Mouse (Mus musculus) heart, embryonic 13.5 days (tissue): ENCODE measurements around the gene Fign. TPM values are rescaled to one million over a fixed set of nuclear protein-coding genes. Genes with fewer than 3 reads are reported as not detected.
A peak's percentile ranks its signal among the peaks of the same experiment; 100 is the strongest.

Source experiments
- ATAC-seq: fragments of 200-750 bp; cut with Nextera tagmentation; 2 replicates; pipeline ENCODE4 v1.8.0; 2017; ENCODE audit warnings: moderate TSS enrichment; ENCODE audit not compliant: insufficient number of reproducible peaks, low FRiP score, low TSS enrichment; ENCODE audit errors: extremely low read depth
- H3K27ac ChIP-seq: fragments of 300-500 bp; sonication (generic); replicated peaks from 2 replicates; pipeline ENCODE4 v1.5.1; 2015; ENCODE audit warnings: moderate library complexity, mild to moderate bottlenecking, inconsistent platforms
- H3K27me3 ChIP-seq: fragments of 300-500 bp; sonication (generic); replicated peaks from 2 replicates; pipeline ENCODE4 v1.6.1; 2015; ENCODE audit warnings: mild to moderate bottlenecking, inconsistent platforms
- H3K36me3 ChIP-seq: fragments of 300-500 bp; sonication (generic); 2 replicates; pipeline ENCODE4 v1.6.1; 2015; ENCODE audit warnings: mild to moderate bottlenecking, inconsistent platforms
- H3K4me1 ChIP-seq: fragments of 300-500 bp; sonication (generic); 2 replicates; pipeline ENCODE4 v1.6.1; 2015; ENCODE audit warnings: inconsistent platforms
- H3K4me2 ChIP-seq: fragments of 300-500 bp; sonication (generic); 2 replicates; pipeline ENCODE4 v1.6.1; 2015; ENCODE audit warnings: inconsistent platforms, mild to moderate bottlenecking, moderate library complexity
- H3K4me3 ChIP-seq: fragments of 300-500 bp; sonication (generic); 2 replicates; pipeline ENCODE4 v1.5.1; 2015; ENCODE audit warnings: moderate library complexity, mild to moderate bottlenecking, inconsistent platforms
- H3K9ac ChIP-seq: fragments of 300-500 bp; sonication (generic); 2 replicates; pipeline ENCODE4 v1.6.1; 2015; ENCODE audit warnings: inconsistent platforms, mild to moderate bottlenecking, moderate library complexity
- H3K9me3 ChIP-seq: fragments of 300-500 bp; sonication (generic); 2 replicates; pipeline ENCODE4 v1.6.1; 2016; ENCODE audit warnings: inconsistent platforms
- WGBS: fragments of 180-500 bp; shearing (Covaris S2); methylation state at CpG from one replicate; pipeline ENCODE4 v1.1.7; 2015; ENCODE audit warnings: mixed read lengths; 5-methylcytosine and 5-hydroxymethylcytosine counted together
- polyA plus RNA-seq: library from polyadenylated mRNA; unstranded; fragments of >200 nt; fragmentation: Nextera tagmentation; extraction: Ambion mirVana; gene quantifications from 2 replicates; pipeline ENCODE4 v1.2.1, GENCODE M21; 2015

Gene Fign
- polyA plus RNA-seq: 8.3 and 9.5 TPM in 2 replicates

- peak within 1 kb of the TSS; percentile 83 for H3K4me2 ChIP-seq
- no peaks in the 10 kb centered on the region for H3K27me3 ChIP-seq
- H3K4me3 ChIP-seq: peak within 1 kb of the TSS; percentile 73
- no peaks in the 10 kb centered on the region for H3K9me3 ChIP-seq
- H3K9ac ChIP-seq: peak within 1 kb of the TSS; percentile 93
- H3K4me1 ChIP-seq: peaks cover 8% of the 10 kb centered on the region
- peak within 1 kb of the TSS; percentile 97 for H3K27ac ChIP-seq
- no peaks in the 10 kb centered on the region for H3K36me3 ChIP-seq
- peak; percentile 78 for ATAC-seq
- WGBS: 1% methylated on average over 73 of the region's 85 CpGs
Measured at GRCm38 (mm10) chr2:64097937-64098617, at the start of gene Fign. Fign (minus strand) TSS chr2:64098038.

- Histone ChIP-seq H3K36me3 (no peaks in the 10 kb centered on the region), H3K9ac (no peak overlapping the region), H3K4me1 (no peaks in the 10 kb centered on the region), H3K9me3 (no peaks in the 10 kb centered on the region), H3K4me3 (no peak overlapping the region), H3K27me3 (no peaks in the 10 kb centered on the region), H3K4me2 (no peak overlapping the region), H3K27ac (no peak overlapping the region)
- no peak for ATAC-seq
- WGBS: 73% methylated on average over 4 of the region's 4 CpGs
Measured at GRCm38 (mm10) chr2:64133597-64133996, 35.8 kb upstream of the Fign start.

- 85% methylated on average over 5 of the region's 5 CpGs for WGBS
- no peak overlapping the region for H3K27ac ChIP-seq
- H3K4me2 ChIP-seq: no peak overlapping the region
- H3K4me1 ChIP-seq: no peaks in the 10 kb centered on the region
- no peak for ATAC-seq
- H3K4me3 ChIP-seq: no peak overlapping the region
- no peak overlapping the region for H3K9ac ChIP-seq
- no peaks in the 10 kb centered on the region for H3K9me3 ChIP-seq
- no peaks in the 10 kb centered on the region for H3K36me3 ChIP-seq
- no peaks in the 10 kb centered on the region for H3K27me3 ChIP-seq
Measured at GRCm38 (mm10) chr2:64120495-64120894, 22.7 kb upstream of the Fign start.

- Histone ChIP-seq H3K4me3 (no peak overlapping the region), H3K27me3 (no peaks in the 10 kb centered on the region), H3K4me1 (no peaks in the 10 kb centered on the region), H3K4me2 (no peak overlapping the region), H3K9me3 (no peaks in the 10 kb centered on the region), H3K9ac (no peak overlapping the region), H3K27ac (no peak overlapping the region), H3K36me3 (no peaks in the 10 kb centered on the region)
- no peak for ATAC-seq
- 66% methylated on average over 7 of the region's 7 CpGs for WGBS
Measured at GRCm38 (mm10) chr2:64116613-64117012, 18.8 kb upstream of the Fign start.

- 73% methylated on average over 3 of the region's 3 CpGs for WGBS
- H3K4me1 ChIP-seq: no peaks in the 10 kb centered on the region
- H3K36me3 ChIP-seq: no peaks in the 10 kb centered on the region
- no peak overlapping the region for H3K4me3 ChIP-seq
- ATAC-seq: no peak
- no peak overlapping the region for H3K9ac ChIP-seq
- H3K4me2 ChIP-seq: no peak overlapping the region
- no peak overlapping the region for H3K27ac ChIP-seq
- H3K9me3 ChIP-seq: no peaks in the 10 kb centered on the region
- H3K27me3 ChIP-seq: no peaks in the 10 kb centered on the region
Measured at GRCm38 (mm10) chr2:64111133-64111532, 13.3 kb upstream of the Fign start.

- Histone ChIP-seq H3K4me3 (no peak overlapping the region), H3K9me3 (no peaks in the 10 kb centered on the region), H3K36me3 (no peaks in the 10 kb centered on the region), H3K4me2 (no peak overlapping the region), H3K4me1 (no peaks in the 10 kb centered on the region), H3K27me3 (no peaks in the 10 kb centered on the region), H3K27ac (no peak overlapping the region), H3K9ac (no peak overlapping the region)
- 84% methylated on average over 4 of the region's 4 CpGs for WGBS
- ATAC-seq: no peak
Measured at GRCm38 (mm10) chr2:64109860-64110259, 12.0 kb upstream of the Fign start.

GRCm38 (mm10) chr2:64108040-64108439, 10.2 kb upstream of the Fign start:
- no peak overlapping the region for H3K4me3 ChIP-seq
- 75% methylated on average over 8 of the region's 8 CpGs for whole genome bisulfite sequencing

GRCm38 (mm10) chr2:64098618-64099320, 931 bp upstream of the Fign start:
- ATAC-seq: peak; percentile 71; the same call in 1 of the 2 replicates
- Histone ChIP-seq H3K27ac (peak overlapping the region; percentile 97), H3K27me3 (no peaks in the 10 kb centered on the region), H3K9me3 (no peaks in the 10 kb centered on the region), H3K36me3 (no peaks in the 10 kb centered on the region), H3K4me2 (peak overlapping the region; percentile 83), H3K4me3 (peak overlapping the region; percentile 73), H3K4me1 (peaks cover 3% of the 10 kb centered on the region; the same call in 1 of the 2 replicates), H3K9ac (peak overlapping the region; percentile 93)
- 4% methylated on average over 21 of the region's 21 CpGs for WGBS

More at GRCm38 (mm10) chr2:64108040-64108439, 10.2 kb upstream of the Fign start:
- ATAC-seq: no peak
- Histone ChIP-seq H3K27ac (no peak overlapping the region), H3K36me3 (no peaks in the 10 kb centered on the region), H3K9me3 (no peaks in the 10 kb centered on the region), H3K4me1 (no peaks in the 10 kb centered on the region), H3K9ac (no peak overlapping the region), H3K4me2 (no peak overlapping the region), H3K27me3 (no peaks in the 10 kb centered on the region)

GRCm38 (mm10) chr2:64096721-64097411, 972 bp downstream of the Fign start:
- peak overlapping the region; percentile 73 for H3K4me3 ChIP-seq
- peak overlapping the region; percentile 93 for H3K9ac ChIP-seq
- no peaks in the 10 kb centered on the region for H3K36me3 ChIP-seq
- peaks cover 17% of the 10 kb centered on the region for H3K4me1 ChIP-seq
- H3K27ac ChIP-seq: peak overlapping the region; percentile 97
- H3K4me2 ChIP-seq: peak overlapping the region; percentile 83
- WGBS: 0% methylated on average over 12 of the region's 12 CpGs
- no peaks in the 10 kb centered on the region for H3K27me3 ChIP-seq
- no peak for ATAC-seq
- no peaks in the 10 kb centered on the region for H3K9me3 ChIP-seq

- Histone ChIP-seq H3K9ac (peak overlapping the region; percentile 93), H3K27me3 (no peaks in the 10 kb centered on the region), H3K4me3 (peak overlapping the region; percentile 73), H3K36me3 (no peaks in the 10 kb centered on the region), H3K9me3 (no peaks in the 10 kb centered on the region), H3K27ac (no peak overlapping the region), H3K4me2 (peak overlapping the region; percentile 83), H3K4me1 (peaks cover 20% of the 10 kb centered on the region)
- 38% methylated on average over 5 of the region's 5 CpGs for WGBS
- no peak for ATAC-seq
Measured at GRCm38 (mm10) chr2:64096176-64096575, 1.7 kb downstream of the Fign start.

- no peaks in the 10 kb centered on the region for H3K27me3 ChIP-seq
- ATAC-seq: no peak
- H3K9me3 ChIP-seq: no peaks in the 10 kb centered on the region
- H3K9ac ChIP-seq: peak overlapping the region; percentile 75
- H3K27ac ChIP-seq: peak overlapping the region; percentile 45
- H3K4me2 ChIP-seq: peak overlapping the region; percentile 83
- H3K4me3 ChIP-seq: peak overlapping the region; percentile 73
- peaks cover 23% of the 10 kb centered on the region for H3K4me1 ChIP-seq
- H3K36me3 ChIP-seq: no peaks in the 10 kb centered on the region
- WGBS: 47% methylated on average over 5 of the region's 5 CpGs
Measured at GRCm38 (mm10) chr2:64095561-64095960, 2.3 kb downstream of the Fign start.
